Mouse (Mus musculus): ENCODE data around the gene Slc38a4.

DNA sequence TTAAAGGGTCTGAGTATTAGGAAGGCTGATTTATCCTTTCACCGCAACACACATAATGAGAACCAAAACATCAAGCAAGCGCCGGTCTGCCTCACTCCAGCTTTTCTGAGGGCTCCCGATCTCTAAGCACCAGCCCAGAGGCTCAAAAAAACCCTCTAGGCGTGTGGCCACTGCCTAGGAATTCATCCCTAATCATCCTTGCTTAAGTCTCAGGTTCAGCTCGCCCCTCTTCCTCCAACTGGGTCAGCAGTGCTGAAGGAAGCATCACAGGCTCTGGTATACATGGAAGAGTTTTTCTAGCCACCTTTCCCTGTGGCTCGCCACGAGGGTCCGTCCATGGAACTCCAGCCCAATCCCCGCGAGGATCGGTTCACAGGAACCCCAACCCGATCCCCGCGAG, 1.6 kb downstream of the Slc38a4 start:
- no peak for TF ChIP-seq POLR2A (IDR thresholded peaks at IDR 0.05; ENCODE audit: control insufficient read depth, low read depth, low read length)
- TF ChIP-seq CTCF (IDR thresholded peaks at IDR 0.05; ENCODE audit: control insufficient read depth, insufficient read depth, insufficient replicate concordance, low read depth, low read length): no peak
